ENCODE assay signal across 12 mouse cellular contexts in genomic region chr3:94506664-94507063, GRCm38 (mm10). TPM values are rescaled to one million over a fixed set of nuclear protein-coding genes. Genes with fewer than 3 reads are reported as not detected.
DNase-seq lines count a peak whose midpoint lies in the region; ATAC-seq and TF ChIP-seq lines count a peak whose summit lies in the region.
"Had no signal": no experiment of that assay in that cellular context is flagged by ENCODE, and none has a peak within 500 bp of the region (broad histone marks: within the 10 kb centered on the region; RNA-seq: fewer than 3 reads in every experiment).

No protein-coding gene starts in this region.

- no peaks in the 10 kb centered on the region for H3K9me3 ChIP-seq in heart, embryonic 11.5 days (replicated peaks; ENCODE audit: control insufficient read depth, low read length)
- H3K9me3 ChIP-seq: intestine, embryonic 15.5 days; midbrain, embryonic 15.5 days had no signal

- H3K27me3 ChIP-seq in heart, adult 2 months (ENCODE audit: control insufficient read depth, insufficient read depth, low read length), result no peaks in the 10 kb centered on the region
- H3K27me3 ChIP-seq in heart, embryonic 11.5 days (ENCODE audit: control insufficient read depth, insufficient read depth, low read length), result no peaks in the 10 kb centered on the region
- H3K27me3 ChIP-seq: intestine, embryonic 15.5 days; midbrain, embryonic 15.5 days had no signal

- no peaks in the 10 kb centered on the region for H3K36me3 ChIP-seq in heart, adult 2 months (ENCODE audit: control insufficient read depth, insufficient read depth, low read length)
- peaks cover 12% of the 10 kb centered on the region for H3K36me3 ChIP-seq in heart, embryonic 11.5 days (ENCODE audit: control insufficient read depth, insufficient read depth, low read length)

- no peak overlapping the region for H3K27ac ChIP-seq in heart, adult 2 months
- no peak overlapping the region for H3K27ac ChIP-seq in heart, embryonic 11.5 days (ENCODE audit: low read depth, low read length)
- H3K27ac ChIP-seq: intestine, embryonic 15.5 days; midbrain, embryonic 15.5 days had no signal

- no peak overlapping the region for H3K4me2 ChIP-seq in heart, embryonic 11.5 days
- H3K4me2 ChIP-seq: intestine, embryonic 15.5 days; midbrain, embryonic 15.5 days had no signal

- no peak overlapping the region for H3K9ac ChIP-seq in heart, adult 2 months (ENCODE audit: low read depth, low read length)
- H3K9ac ChIP-seq in heart, embryonic 11.5 days (ENCODE audit: low read depth, low read length), result no peak overlapping the region
- H3K9ac ChIP-seq: intestine, embryonic 15.5 days; midbrain, embryonic 15.5 days had no signal

- no peak for TF ChIP-seq EP300 in heart, adult 2 months (IDR thresholded peaks at IDR 0.05; ENCODE audit: insufficient read depth, low read depth, low read length)

- no peaks in the 10 kb centered on the region for H3K79me2 ChIP-seq in heart, adult 2 months (replicated peaks; ENCODE audit: control insufficient read depth, insufficient read depth, low read length)

- H3K4me1 ChIP-seq in heart, adult 2 months (ENCODE audit: control insufficient read depth, insufficient read depth, low read length), result no peaks in the 10 kb centered on the region
- no peaks in the 10 kb centered on the region for H3K4me1 ChIP-seq in heart, embryonic 11.5 days (ENCODE audit: control insufficient read depth, insufficient read depth, low read length)
- H3K4me1 ChIP-seq: intestine, embryonic 15.5 days; midbrain, embryonic 15.5 days had no signal

- TF ChIP-seq POLR2A in heart, adult 2 months (IDR thresholded peaks at IDR 0.05; ENCODE audit: insufficient read depth, low read depth, low read length), result no peak

- intact Hi-C loops in heart, adult 2 months (cut with DNase I), result no loop called here

- no peak for DNase-seq in heart, adult 2 months
- DNase-seq in retina, embryonic 14.5 days (ENCODE audit: low spot score), result peak; percentile 35
- no peak for DNase-seq in retina, postnatal 1 day
- peak; percentile 34 for DNase-seq in R1 (ENCODE audit: low read depth, low spot score)
- DNase-seq in thymus, postnatal 25 days, result peak; percentile 25
- no peak for DNase-seq in left cerebral cortex, adult 18-20 months (ENCODE audit: low spot score in 2 of 2)
- DNase-seq: cerebellum, adult 9-11 months; spleen, adult 18-20 months had no signal

- ATAC-seq in heart, embryonic 11.5 days (replicated peaks; ENCODE audit: insufficient number of reproducible peaks, low FRiP score, low TSS enrichment), result no peak
- ATAC-seq in monocyte, adult 5-6 weeks (replicated peaks; ENCODE audit: insufficient number of reproducible peaks, low FRiP score, low TSS enrichment, poor library complexity, severe bottlenecking), result no peak
- ATAC-seq: intestine, embryonic 15.5 days; midbrain, embryonic 15.5 days had no signal

- WGBS in heart, adult 2 months, result 90% methylated on average over 1 of the region's 1 CpGs
- WGBS in heart, embryonic 11.5 days (ENCODE audit: insufficient replicate concordance), result 94% methylated on average over 1 of the region's 1 CpGs

- H3K4me3 ChIP-seq in heart, adult 2 months, result no peak overlapping the region
- H3K4me3 ChIP-seq in heart, embryonic 11.5 days (ENCODE audit: low read depth, low read length), result no peak overlapping the region
- H3K4me3 ChIP-seq: intestine, embryonic 15.5 days; midbrain, embryonic 15.5 days had no signal

- peak; percentile 54 for TF ChIP-seq CTCF in heart, adult 2 months (IDR thresholded peaks at IDR 0.05)

RNA-seq across cellular contexts. Expression of gene Riiad1, which starts 26.5 kb away (rescaled TPM):
- 1 to 10 TPM in 1 of 2 experiments, under 1 TPM in 1; 0.99 to 1.3 TPM for total RNA-seq in heart, adult 2 months (2021)
- polyA plus RNA-seq in heart, adult 2 months (2012; rRNA removed), result 0.44 and 1.2 TPM in 2 replicates
- 6.6 and 7.0 TPM in 2 replicates for polyA plus RNA-seq in heart, embryonic 11.5 days (2014; fragmentation: Nextera tagmentation; extraction: Ambion mirVana)
- 1.8 to 2.2 TPM in 2 of 3 replicates, not detected in the other for total RNA-seq in monocyte, adult 5-6 weeks (2017)
- total RNA-seq in left cerebral cortex, adult 18-20 months (2021), result 1 to 10 TPM; 6.4 to 7.8 TPM

RNA-seq across cellular contexts. Expression of gene Celf3, which starts 28.6 kb away (rescaled TPM):
- under 1 TPM in 1 of 2 experiments, not detected in 1; 0.27 TPM for total RNA-seq in heart, adult 2 months (2021)
- 0.67 and 0.96 TPM in 2 replicates for polyA plus RNA-seq in heart, adult 2 months (2012; rRNA removed)
- polyA plus RNA-seq in heart, embryonic 11.5 days (2014; fragmentation: Nextera tagmentation; extraction: Ambion mirVana), result 2.8 and 4.7 TPM in 2 replicates
- total RNA-seq in monocyte, adult 5-6 weeks (2017), result 0.19 TPM in 1 of 3 replicates, not detected in the others
- 100 to 1,000 TPM; 147 to 160 TPM for total RNA-seq in left cerebral cortex, adult 18-20 months (2021)

Comparison
In these comparisons a context has a peak if more than half of its experiments do, and no peak if none do; other contexts are left out.
1. DNase-seq: peak in retina, embryonic 14.5 days (single experiment), R1 (single experiment) and thymus, postnatal 25 days (single experiment); none in heart, adult 2 months (0 of 2), retina, postnatal 1 day (single experiment) and left cerebral cortex, adult 18-20 months (0 of 2).
2. RNA of gene Celf3, which starts 28.6 kb away (total RNA-seq): 147 to 160 TPM in left cerebral cortex, adult 18-20 months; 0.27 TPM in heart, adult 2 months and 0.19 TPM in monocyte, adult 5-6 weeks; every median in the first group is over 100 times any median in the second.